Mouse (Mus musculus) adrenal gland (tissue): ENCODE results near the gene Uqcc1.
"Not testable (repeated sequence)": the region's sequence is repeated elsewhere in the genome, so short reads cannot be mapped to it uniquely, and the experiment has no call there.

Experiments
- intact Hi-C: fragments of 180-260 bp; cut with DNase I; formaldehyde crosslinking; loops from one replicate; pipeline ENCODE4 v1.15.1; 2025

Uqcc1 gene

GRCm38 (mm10) chr2:155862573-155863300, 67.4 kb downstream of the Uqcc1 start:
- intact Hi-C loops: no loop called here

GRCm38 (mm10) chr2:155861581-155861980, 68.5 kb downstream of the Uqcc1 start:
- intact Hi-C loops: no loop called here

GRCm38 (mm10) chr2:155860102-155860501, 70.0 kb downstream of the Uqcc1 start:
- intact Hi-C loops: no loop called here

GRCm38 (mm10) chr2:155852536-155852935, 77.6 kb downstream of the Uqcc1 start:
- intact Hi-C loops: no loop called here

- intact Hi-C loops: no loop called here
Observed at GRCm38 (mm10) chr2:155850120-155850519, 80.0 kb downstream of the Uqcc1 start.

- intact Hi-C loops: loop anchor here (2.0 to 10.0 kb wide), 2 partner anchors 95 to 285 kb away; partner anchors contain the start of gene Gdf5
Observed at GRCm38 (mm10) chr2:155849464-155849863, 80.6 kb downstream of the Uqcc1 start.

- intact Hi-C loops: loop anchor here (2.0 to 10.0 kb wide), 2 partner anchors 97 to 287 kb away; partner anchors contain the start of gene Gdf5
Observed at GRCm38 (mm10) chr2:155848291-155848690, 81.8 kb downstream of the Uqcc1 start.

- intact Hi-C loops: loop anchor here (10.0 kb wide), 1 partner anchor 288 kb away; no protein-coding TSS in a partner anchor
Observed at GRCm38 (mm10) chr2:155846930-155847329, 83.2 kb downstream of the Uqcc1 start.

- intact Hi-C loops: no loop called here
Observed at GRCm38 (mm10) chr2:155838961-155839360, 91.1 kb downstream of the Uqcc1 start.

GRCm38 (mm10) chr2:155837961-155838360, 92.1 kb downstream of the Uqcc1 start:
- intact Hi-C loops: no loop called here

- intact Hi-C loops: no loop called here
Observed at GRCm38 (mm10) chr2:155834732-155835131, 95.4 kb downstream of the Uqcc1 start, which contains the start of gene Fam83c. TSS of gene Fam83c (minus strand) at chr2:155834854.

- intact Hi-C loops: not testable (repeated sequence)
Observed at GRCm38 (mm10) chr2:155832087-155832486, 98.0 kb downstream of the Uqcc1 start.

- intact Hi-C loops: no loop called here
Observed at GRCm38 (mm10) chr2:155831302-155831701, 98.8 kb downstream of the Uqcc1 start.

GRCm38 (mm10) chr2:155830841-155831240, 99.3 kb downstream of the Uqcc1 start:
- intact Hi-C loops: no loop called here

GRCm38 (mm10) chr2:155826630-155827424, 103.3 kb downstream of the Uqcc1 start, which contains the start of gene Eif6:
TSS of gene Eif6 (minus strand) at chr2:155826925.
- intact Hi-C loops: no loop called here

- intact Hi-C loops: no loop called here
Observed at GRCm38 (mm10) chr2:155825904-155826629, 104.0 kb downstream of the Uqcc1 start.

GRCm38 (mm10) chr2:155823722-155824121, 106.4 kb downstream of the Uqcc1 start:
- intact Hi-C loops: no loop called here

GRCm38 (mm10) chr2:155820779-155821178, 109.3 kb downstream of the Uqcc1 start:
- intact Hi-C loops: no loop called here

- intact Hi-C loops: no loop called here
Observed at GRCm38 (mm10) chr2:155819449-155820251, 110.5 kb downstream of the Uqcc1 start.

- intact Hi-C loops: no loop called here
Observed at GRCm38 (mm10) chr2:155819392-155819448, 110.9 kb downstream of the Uqcc1 start, which contains the start of gene BC029722. TSS of gene BC029722 (minus strand) at chr2:155819426.
